Mouse (Mus musculus) cerebellum, adult 9-11 months (tissue): Measurements from ENCODE around the gene Vmn1r40.
A peak's percentile ranks its signal among the peaks of the same experiment; 100 is the strongest.

Source experiments
- DNase-seq: peaks from one replicate; pipeline ENCODE4 v3.0.0; 2022

Gene Vmn1r40

GRCm38 (mm10) chr6:89707240-89707639, at the start of gene Vmn1r40:
Gene Vmn1r40 (plus strand): TSS chr6:89707540.
- no peak for DNase-seq

- no peak for DNase-seq
Measured at GRCm38 (mm10) chr6:89658342-89658741, 49.0 kb upstream of the Vmn1r40 start.

GRCm38 (mm10) chr6:89658931-89659330, 48.4 kb upstream of the Vmn1r40 start:
- DNase-seq: no peak

- no peak for DNase-seq
Measured at GRCm38 (mm10) chr6:89659692-89660423, 47.5 kb upstream of the Vmn1r40 start.

GRCm38 (mm10) chr6:89660490-89660889, 46.9 kb upstream of the Vmn1r40 start:
- no peak for DNase-seq

- DNase-seq: no peak
Measured at GRCm38 (mm10) chr6:89662521-89662920, 44.8 kb upstream of the Vmn1r40 start.

- no peak for DNase-seq
Measured at GRCm38 (mm10) chr6:89665155-89665554, 42.2 kb upstream of the Vmn1r40 start.

- DNase-seq: no peak
Measured at GRCm38 (mm10) chr6:89665667-89666066, 41.7 kb upstream of the Vmn1r40 start.

GRCm38 (mm10) chr6:89666976-89667375, 40.4 kb upstream of the Vmn1r40 start:
- no peak for DNase-seq

GRCm38 (mm10) chr6:89669556-89669955, 37.8 kb upstream of the Vmn1r40 start:
- no peak for DNase-seq

GRCm38 (mm10) chr6:89671431-89671830, 35.9 kb upstream of the Vmn1r40 start:
- no peak for DNase-seq

GRCm38 (mm10) chr6:89672641-89673040, 34.7 kb upstream of the Vmn1r40 start:
- peak; percentile 54 for DNase-seq

GRCm38 (mm10) chr6:89673135-89673780, 34.1 kb upstream of the Vmn1r40 start:
- peak; percentile 30 for DNase-seq

GRCm38 (mm10) chr6:89678522-89678921, 28.8 kb upstream of the Vmn1r40 start:
- DNase-seq: no peak

- peak; percentile 63 for DNase-seq
Measured at GRCm38 (mm10) chr6:89679291-89679835, 28.0 kb upstream of the Vmn1r40 start.

GRCm38 (mm10) chr6:89680155-89680554, 27.2 kb upstream of the Vmn1r40 start:
- DNase-seq: peak; percentile 76

GRCm38 (mm10) chr6:89684231-89684630, 23.1 kb upstream of the Vmn1r40 start:
- no peak for DNase-seq

GRCm38 (mm10) chr6:89687100-89687499, 20.2 kb upstream of the Vmn1r40 start:
- DNase-seq: no peak

GRCm38 (mm10) chr6:89706624-89707023, 716 bp upstream of the Vmn1r40 start:
- no peak for DNase-seq

GRCm38 (mm10) chr6:89718051-89718450, 10.7 kb downstream of the Vmn1r40 start:
- DNase-seq: no peak

GRCm38 (mm10) chr6:89740466-89740865, 33.1 kb downstream of the Vmn1r40 start, which contains the start of gene Vmn1r41:
Gene Vmn1r41 (plus strand): TSS chr6:89740766.
- no peak for DNase-seq

GRCm38 (mm10) chr6:89742811-89743210, 35.5 kb downstream of the Vmn1r40 start:
- no peak for DNase-seq
